Mouse (Mus musculus) MEL (cell line): Measurements from ENCODE around the gene Vmn1r233. TPM values are rescaled to one million over a fixed set of nuclear protein-coding genes. Genes with fewer than 3 reads are reported as not detected.

Source experiments
- DNase-seq: peaks from one replicate; pipeline ENCODE4 v3.0.0; 2011; ENCODE audit warnings: low read depth, low spot score
- H3K27ac ChIP-seq: 2 replicates; pipeline ENCODE4 v1.5.1; 2012; ENCODE audit warnings: low read depth, mild to moderate bottlenecking, control low read depth, low read length, moderate library complexity; ENCODE audit not compliant: control insufficient read depth
- H3K27me3 ChIP-seq, 2 experiments: fragments of 150-350 bp in 1 of 2; sonication (generic) in 1 of 2; 2 replicates each; pipeline ENCODE4 v1.6.1; 2012; ENCODE audit warnings: low read length in 2 of 2, mild to moderate bottlenecking in 2 of 2, improper control_type of control experiment in 1 of 2, moderate library complexity in 1 of 2; ENCODE audit not compliant: insufficient read depth in 2 of 2, control insufficient read depth in 1 of 2
- H3K36me3 ChIP-seq, 2 experiments: 2 replicates each; pipeline ENCODE4 v1.6.1; 2012 to 2014; ENCODE audit warnings: low read length in 2 of 2, improper control_type of control experiment in 1 of 2, inconsistent platforms in 1 of 2, mild to moderate bottlenecking in 1 of 2; ENCODE audit not compliant: insufficient read depth in 2 of 2, control insufficient read depth in 1 of 2
- H3K4me1 ChIP-seq, 2 experiments: fragments of 150-350 bp in 1 of 2; sonication (generic) in 1 of 2; 2 replicates each; pipeline ENCODE4 v1.6.1; 2012; ENCODE audit warnings: low read length in 2 of 2, improper control_type of control experiment in 1 of 2, mild to moderate bottlenecking in 1 of 2; ENCODE audit not compliant: insufficient read depth in 2 of 2, control insufficient read depth in 1 of 2
- H3K4me3 ChIP-seq, 2 experiments: fragments of 150-350 bp in 1 of 2; sonication (generic) in 1 of 2; 2 replicates each; pipeline ENCODE4 v1.5.1; 2012; ENCODE audit warnings: low read depth in 2 of 2, low read length in 2 of 2, mild to moderate bottlenecking in 2 of 2, moderate library complexity in 2 of 2, control low read depth in 1 of 2, improper control_type of control experiment in 1 of 2; ENCODE audit not compliant: control insufficient read depth in 1 of 2, insufficient read depth in 1 of 2
- H3K79me2 ChIP-seq: 2 replicates; pipeline ENCODE4 v1.6.1; 2012; ENCODE audit warnings: mild to moderate bottlenecking, low read length, moderate library complexity; ENCODE audit not compliant: control insufficient read depth, poor library complexity, insufficient read depth
- H3K9ac ChIP-seq: 2 replicates; pipeline ENCODE4 v1.6.1; 2012; ENCODE audit warnings: low read depth, mild to moderate bottlenecking, control low read depth, low read length, moderate library complexity; ENCODE audit not compliant: control insufficient read depth, poor library complexity, severe bottlenecking
- H3K9me3 ChIP-seq: fragments of 150-350 bp; sonication (generic); replicated peaks from 2 replicates; pipeline ENCODE4 v1.6.1; 2012; ENCODE audit warnings: mild to moderate bottlenecking, low read length, improper control_type of control experiment, moderate library complexity; ENCODE audit not compliant: insufficient read depth
- BHLHE40 ChIP-seq: IDR thresholded peaks from 2 replicates; pipeline ENCODE4 v1.6.1; 2012; ENCODE audit warnings: low read depth, mild to moderate bottlenecking, inconsistent platforms, low read length, improper control_type of control experiment, borderline replicate concordance
- CHD1 ChIP-seq: IDR thresholded peaks from 2 replicates; pipeline ENCODE4 v1.6.1; 2012; ENCODE audit warnings: low read depth, mild to moderate bottlenecking, inconsistent platforms, low read length, improper control_type of control experiment
- CHD2 ChIP-seq: IDR thresholded peaks from 2 replicates; pipeline ENCODE4 v1.6.1; 2011; ENCODE audit warnings: low read length, improper control_type of control experiment
- CTCF ChIP-seq, 3 experiments: IDR thresholded peaks in 2 of 3; conservative IDR thresholded peaks in 1 of 3; 2 replicates each; pipeline ENCODE4 v1.5.1; 2011 to 2012; ENCODE audit warnings: low read length in 3 of 3, low read depth in 2 of 3, mild to moderate bottlenecking in 2 of 3, improper control_type of control experiment in 1 of 3, inconsistent platforms in 1 of 3, mixed read lengths in 1 of 3, moderate library complexity in 1 of 3; ENCODE audit not compliant: control insufficient read depth in 1 of 3, insufficient read depth in 1 of 3, poor library complexity in 1 of 3, severe bottlenecking in 1 of 3
- E2F4 ChIP-seq: IDR thresholded peaks from 2 replicates; pipeline ENCODE4 v1.6.1; 2011; ENCODE audit warnings: low read depth, low read length, improper control_type of control experiment, borderline replicate concordance
- EP300 ChIP-seq, 2 experiments: IDR thresholded peaks; 2 replicates each; pipeline ENCODE4 v1.6.1; 2011; ENCODE audit warnings: improper control_type of control experiment in 2 of 2, low read length in 2 of 2, low read depth in 1 of 2, mild to moderate bottlenecking in 1 of 2
- ETS1 ChIP-seq: IDR thresholded peaks from 2 replicates; pipeline ENCODE4 v1.6.1; 2012; ENCODE audit warnings: low read depth, mild to moderate bottlenecking, inconsistent platforms, low read length, improper control_type of control experiment, moderate library complexity
- GATA1 ChIP-seq: IDR thresholded peaks from 2 replicates; pipeline ENCODE4 v1.6.1; 2011; ENCODE audit warnings: low read depth, low read length, improper control_type of control experiment
- MXI1 ChIP-seq: IDR thresholded peaks from 2 replicates; pipeline ENCODE4 v1.6.1; 2011; ENCODE audit warnings: mild to moderate bottlenecking, low read depth, low read length, improper control_type of control experiment
- RCOR1 ChIP-seq: IDR thresholded peaks from 2 replicates; pipeline ENCODE4 v1.6.1; 2012; ENCODE audit warnings: low read depth, mild to moderate bottlenecking, inconsistent platforms, low read length, improper control_type of control experiment
- SIN3A ChIP-seq: IDR thresholded peaks from 2 replicates; pipeline ENCODE4 v1.6.1; 2012; ENCODE audit warnings: low read length, improper control_type of control experiment, inconsistent platforms
- TCF12 ChIP-seq: IDR thresholded peaks from 2 replicates; pipeline ENCODE4 v1.6.1; 2014; ENCODE audit warnings: low read depth, mild to moderate bottlenecking, inconsistent platforms, low read length, improper control_type of control experiment, moderate library complexity
- ZKSCAN1 ChIP-seq: IDR thresholded peaks from 2 replicates; pipeline ENCODE4 v1.6.1; 2012; ENCODE audit warnings: low read depth, mild to moderate bottlenecking, inconsistent platforms, low read length, improper control_type of control experiment, moderate library complexity
- ZMIZ1 ChIP-seq: IDR thresholded peaks from 2 replicates; pipeline ENCODE4 v1.6.1; 2012; ENCODE audit warnings: low read depth, mild to moderate bottlenecking, inconsistent platforms, low read length, improper control_type of control experiment, moderate library complexity
- ZNF384 ChIP-seq: IDR thresholded peaks from 2 replicates; pipeline ENCODE4 v1.6.1; 2012; ENCODE audit warnings: low read depth, mild to moderate bottlenecking, inconsistent platforms, low read length, improper control_type of control experiment
- polyA plus RNA-seq, 2 experiments: library from polyadenylated mRNA; stranded (reverse) in 1 of 2; unstranded in 1 of 2; fragments of >175 nt in 1 of 2; fragments of >200 nt in 1 of 2; gene quantifications; 2 replicates each; pipeline versions ENCODE4 v1.2.1 to v1.2.4; 2012; ENCODE audit warnings: low replicate concordance in 2 of 2, low read depth in 1 of 2; ENCODE audit not compliant: insufficient read length in 2 of 2, insufficient read depth in 1 of 2, missing spikeins in 1 of 2
- total RNA-seq: library from RNA; depleted of rRNA; stranded (reverse); fragments of 300-350 nt; gene quantifications from 2 replicates; pipeline ENCODE4 v1.2.3, GENCODE M21; 2012; rRNA removed

Gene Vmn1r233
- not detected in 2 replicates for total RNA-seq
- not detected for polyA plus RNA-seq

DNA sequence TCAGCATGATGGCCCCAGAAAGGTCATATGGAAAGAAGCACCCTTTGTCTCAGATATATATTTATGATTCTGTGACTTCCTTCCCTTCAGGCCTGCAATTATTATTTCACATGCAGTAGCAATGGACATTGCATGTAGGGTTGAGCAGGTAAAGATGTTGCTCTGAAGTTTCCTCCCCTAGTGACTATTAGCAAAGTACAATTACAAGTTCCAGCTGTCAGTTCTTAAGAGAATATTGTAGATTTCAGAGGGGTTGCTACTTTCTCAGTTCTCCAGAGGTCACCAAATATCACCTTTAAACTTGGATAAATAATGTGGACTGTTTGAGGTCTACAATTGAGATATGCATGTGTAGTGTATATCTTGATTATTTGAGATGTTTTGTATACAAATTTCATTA, at the start of gene Vmn1r233:
Vmn1r233 (minus strand) TSS at position 101 of the 400 bp plus-strand sequence.
- H3K9ac ChIP-seq: no peak within 1 kb of the TSS
- H3K4me3 ChIP-seq: no peak within 1 kb of the TSS
- H3K27me3 ChIP-seq: no peaks in the 10 kb centered on the region
- no peaks in the 10 kb centered on the region for H3K36me3 ChIP-seq
- H3K27ac ChIP-seq: no peak within 1 kb of the TSS
- TF ChIP-seq E2F4 (no peak), ZKSCAN1 (no peak), ZMIZ1 (no peak)
- DNase-seq: no peak
- H3K79me2 ChIP-seq: no peaks in the 10 kb centered on the region
- no peaks in the 10 kb centered on the region for H3K4me1 ChIP-seq
- H3K9me3 ChIP-seq: no peaks in the 10 kb centered on the region

- peaks cover 30 to 50% of the 10 kb centered on the region in 2 experiments for H3K36me3 ChIP-seq
- peak overlapping the region in 1 of 2 experiments; percentile 19; a peak in 1 of 4 replicates for H3K4me3 ChIP-seq
- H3K9me3 ChIP-seq: no peaks in the 10 kb centered on the region
- H3K79me2 ChIP-seq: peaks cover 2% of the 10 kb centered on the region; the same call in 1 of the 2 replicates
- no peak overlapping the region for H3K9ac ChIP-seq
- TF ChIP-seq ZMIZ1 (no peak), CHD2 (no peak), CHD1 (no peak), GATA1 (peak; percentile 89), BHLHE40 (peak; percentile 60; the same call in 1 of the 2 replicates), TCF12 (peak; percentile 72), EP300 (IDR thresholded peaks at IDR 0.05; ENCODE audit: low read depth in 1 of 2, low read length in 2 of 2) (peak; percentile 72 to 84), MXI1 (peak; percentile 16; the same call in 1 of the 2 replicates), RCOR1 (peak; percentile 73), CTCF (IDR thresholded peaks at IDR 0.05 in 2 of 3, conservative IDR thresholded peaks at IDR 0.05 in 1 of 3; ENCODE audit: control insufficient read depth in 1 of 3, insufficient read depth in 1 of 3, low read depth in 2 of 3, low read length in 3 of 3, poor library complexity in 1 of 3, severe bottlenecking in 1 of 3) (no peak), SIN3A (peak; percentile 56), ZNF384 (peak; percentile 82), ETS1 (peak; percentile 71)
- peak overlapping the region; percentile 47 for H3K27ac ChIP-seq
- DNase-seq: peak; percentile 20
- no peaks in the 10 kb centered on the region for H3K27me3 ChIP-seq
- H3K4me1 ChIP-seq: peaks cover 7 to 14% of the 10 kb centered on the region in 2 experiments
These were observed 22.3 kb upstream of the Vmn1r233 start for GRCm38 (mm10) chr17:21018410-21019080.
